In the genomic region with DNA sequence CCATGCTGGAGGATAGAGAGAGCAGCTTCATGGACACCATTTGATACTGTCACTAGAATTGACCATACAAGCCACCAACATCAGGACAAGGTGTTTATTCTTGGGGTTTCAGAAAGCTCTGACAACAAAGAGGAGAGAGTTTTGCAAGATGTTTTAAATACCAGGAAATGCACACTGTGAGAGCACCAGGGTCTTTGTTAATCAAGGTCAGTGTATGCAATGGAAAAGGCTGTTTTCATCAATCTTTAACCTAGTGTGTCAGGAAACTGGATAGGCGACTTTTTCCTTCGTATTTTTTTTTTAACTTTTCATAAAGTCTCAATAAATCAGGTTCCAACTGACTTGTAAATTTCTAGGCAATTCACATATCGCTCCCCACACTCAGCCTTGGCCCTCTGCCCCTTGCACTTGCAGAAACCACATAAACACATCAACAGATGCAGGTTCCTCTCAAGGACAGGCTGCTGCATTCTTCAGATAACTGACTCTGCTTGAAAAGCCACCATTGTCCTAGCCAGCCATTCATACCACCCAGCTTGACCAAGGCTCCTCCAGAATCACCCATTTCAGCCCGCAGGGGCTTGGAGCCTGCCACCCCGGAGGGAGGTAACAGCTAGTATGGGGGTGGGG, we compare ENCODE assay signal across 12 mouse cellular contexts.
DNase-seq lines count a peak whose midpoint lies in the region; ATAC-seq and TF ChIP-seq lines count a peak whose summit lies in the region.
"Had no signal": no experiment of that assay in that cellular context is flagged by ENCODE, and none has a peak within 500 bp of the region (broad histone marks: within the 10 kb centered on the region; RNA-seq: fewer than 3 reads in every experiment).

No protein-coding gene starts in this region.

- no peak overlapping the region for H3K9ac ChIP-seq in intestine, postnatal 0 days (ENCODE audit: low read depth, low read length)

- H3K36me3 ChIP-seq in intestine, postnatal 0 days (ENCODE audit: control insufficient read depth, insufficient read depth) = no peaks in the 10 kb centered on the region
- H3K36me3 ChIP-seq: G1E had no signal

- H3K4me1 ChIP-seq in intestine, postnatal 0 days (replicated peaks; ENCODE audit: control insufficient read depth, insufficient read depth, low read length) = no peaks in the 10 kb centered on the region; the same call in 1 of the 2 replicates

- H3K9me3 ChIP-seq in intestine, postnatal 0 days (ENCODE audit: control insufficient read depth) = no peaks in the 10 kb centered on the region
- H3K9me3 ChIP-seq: G1E had no signal

- no peak for ATAC-seq in intestine, postnatal 0 days
- ATAC-seq in cerebellum, adult (ENCODE audit: insufficient number of reproducible peaks, low FRiP score, low TSS enrichment) = no peak

- H3K27ac ChIP-seq in intestine, postnatal 0 days (ENCODE audit: low read depth, low read length) = no peak overlapping the region

- no peak overlapping the region for H3K4me3 ChIP-seq in intestine, postnatal 0 days (ENCODE audit: low read depth, low read length)

- no peak for TF ChIP-seq CTCF in intestine, postnatal 0 days (IDR thresholded peaks at IDR 0.05; ENCODE audit: low read depth)

- peak; percentile 11 for DNase-seq in retina, embryonic 14.5 days (ENCODE audit: low spot score)
- DNase-seq in retina, postnatal 1 day = no peak
- peak; percentile 9 to 11 for DNase-seq in adrenal gland, postnatal 36 days
- peak; percentile 46 for DNase-seq in testis, postnatal 14 days (ENCODE audit: low spot score)
- no peak for DNase-seq in cerebellum, adult 9-10 months
- DNase-seq in left cerebral cortex, adult 8-10 months (ENCODE audit: low spot score in 2 of 2) = no peak
- DNase-seq: layer of hippocampus, postnatal 36 days; lung, postnatal 36 days had no signal

- H3K4me2 ChIP-seq in intestine, postnatal 0 days (replicated peaks; ENCODE audit: low read depth) = 0 out of 2 replicates have a peak overlapping the region, but pooled peaks have one; percentile 7
- H3K4me2 ChIP-seq: liver, embryonic 11.5 days had no signal

- WGBS in intestine, postnatal 0 days = 8% methylated on average over 5 of the region's 5 CpGs

- no peaks in the 10 kb centered on the region for H3K27me3 ChIP-seq in intestine, postnatal 0 days (replicated peaks; ENCODE audit: control insufficient read depth, insufficient read depth, low read length)

Comparison
In these comparisons a context has a peak if more than half of its experiments do, and no peak if none do; other contexts are left out.
1. DNase-seq: peak in retina, embryonic 14.5 days (single experiment), adrenal gland, postnatal 36 days (2 of 2) and testis, postnatal 14 days (single experiment); none in retina, postnatal 1 day (single experiment), cerebellum, adult 9-10 months (single experiment) and left cerebral cortex, adult 8-10 months (0 of 2).